Comparison of ENCODE assay signal across 23 mouse cellular contexts in genomic region chr2:164754800-164755199, GRCm38 (mm10). TPM values are rescaled to one million over a fixed set of nuclear protein-coding genes. Genes with fewer than 3 reads are reported as not detected.
DNase-seq lines count a peak whose midpoint lies in the region; ATAC-seq lines count a peak whose summit lies in the region.
"Had no signal": no experiment of that assay in that cellular context is flagged by ENCODE, and none has a peak within 500 bp of the region (broad histone marks: within the 10 kb centered on the region; RNA-seq: fewer than 3 reads in every experiment).

No protein-coding gene starts in this region.

- H3K9me3 ChIP-seq in heart, embryonic 10.5 days = no peaks in the 10 kb centered on the region
- H3K9me3 ChIP-seq in heart, embryonic 15.5 days (replicated peaks) = no peaks in the 10 kb centered on the region
- no peaks in the 10 kb centered on the region for H3K9me3 ChIP-seq in liver, embryonic 16.5 days (replicated peaks; ENCODE audit: control insufficient read depth, low read length)
- H3K9me3 ChIP-seq: forebrain, embryonic 15.5 days; hindbrain, embryonic 10.5 days; kidney, embryonic 15.5 days; limb, embryonic 12.5 days; midbrain, embryonic 10.5 days had no signal

- H3K27me3 ChIP-seq in heart, embryonic 10.5 days (ENCODE audit: insufficient read depth, poor library complexity, severe bottlenecking) = no peaks in the 10 kb centered on the region
- no peaks in the 10 kb centered on the region for H3K27me3 ChIP-seq in heart, embryonic 15.5 days
- no peaks in the 10 kb centered on the region for H3K27me3 ChIP-seq in liver, embryonic 16.5 days (ENCODE audit: control insufficient read depth, insufficient read depth, low read depth, low read length)
- H3K27me3 ChIP-seq: forebrain, embryonic 15.5 days; kidney, embryonic 15.5 days; limb, embryonic 12.5 days had no signal

- H3K4me2 ChIP-seq in heart, embryonic 15.5 days = 0 out of 2 replicates have a peak overlapping the region, but pooled peaks have one; percentile 4
- H3K4me2 ChIP-seq in liver, embryonic 16.5 days (ENCODE audit: low read depth, low read length) = no peak overlapping the region
- H3K4me2 ChIP-seq: forebrain, embryonic 15.5 days; kidney, embryonic 15.5 days; limb, embryonic 12.5 days; lung, embryonic 14.5 days had no signal

- peak overlapping the region; percentile 83 for H3K27ac ChIP-seq in heart, embryonic 10.5 days
- H3K27ac ChIP-seq in heart, embryonic 15.5 days = peak overlapping the region; percentile 87
- peak overlapping the region; percentile 35; the same call in 1 of the 2 replicates for H3K27ac ChIP-seq in liver, embryonic 16.5 days (ENCODE audit: low read length)
- H3K27ac ChIP-seq: forebrain, embryonic 15.5 days; hindbrain, embryonic 10.5 days; hindbrain, postnatal 0 days; kidney, embryonic 15.5 days; limb, embryonic 12.5 days; macrophage; midbrain, embryonic 10.5 days had no signal

- peak; percentile 82 for ATAC-seq in heart, embryonic 15.5 days (replicated peaks; ENCODE audit: insufficient number of reproducible peaks, insufficient read depth, low FRiP score, low read depth)
- no peak for ATAC-seq in liver, embryonic 16.5 days (ENCODE audit: low read depth)
- no peak for ATAC-seq in monocyte, adult 5-6 weeks (replicated peaks; ENCODE audit: insufficient number of reproducible peaks, low FRiP score, low TSS enrichment, poor library complexity, severe bottlenecking)
- ATAC-seq: forebrain, embryonic 15.5 days; hindbrain, postnatal 0 days; intestine, postnatal 0 days had no signal

- H3K4me1 ChIP-seq in heart, embryonic 10.5 days = peaks cover 26% of the 10 kb centered on the region
- H3K4me1 ChIP-seq in heart, embryonic 15.5 days (replicated peaks) = peaks cover 29% of the 10 kb centered on the region
- H3K4me1 ChIP-seq in liver, embryonic 16.5 days (ENCODE audit: control insufficient read depth, low read depth, low read length) = peaks cover 25% of the 10 kb centered on the region
- H3K4me1 ChIP-seq: forebrain, embryonic 15.5 days; hindbrain, embryonic 10.5 days; kidney, embryonic 15.5 days; limb, embryonic 12.5 days; midbrain, embryonic 10.5 days had no signal

- H3K4me3 ChIP-seq in heart, embryonic 10.5 days = peak overlapping the region; percentile 18; the same call in 1 of the 2 replicates
- no peak overlapping the region for H3K4me3 ChIP-seq in heart, embryonic 15.5 days
- H3K4me3 ChIP-seq in liver, embryonic 16.5 days (ENCODE audit: low read depth, low read length) = no peak overlapping the region
- H3K4me3 ChIP-seq: forebrain, embryonic 15.5 days; hindbrain, embryonic 10.5 days; kidney, embryonic 15.5 days; limb, embryonic 12.5 days; midbrain, embryonic 10.5 days had no signal

- intact Hi-C loops in heart, postnatal 36 days (cut with DNase I) = no loop called here

- DNase-seq in heart, adult 18-20 months = peak; percentile 51 to 71
- DNase-seq in heart, postnatal 36 days = no peak
- DNase-seq in heart, embryonic 10.5 days (ENCODE audit: low spot score) = no peak
- no peak for DNase-seq in layer of hippocampus, postnatal 10 days (ENCODE audit: low spot score in 2 of 2)
- DNase-seq: adrenal gland, adult 2 months; cerebellum, adult 9-11 months; kidney, postnatal 4 days; layer of hippocampus, adult 9-11 months; thymus, postnatal 14 days had no signal

- H3K9ac ChIP-seq in heart, embryonic 15.5 days = no peak overlapping the region
- no peak overlapping the region for H3K9ac ChIP-seq in liver, embryonic 16.5 days (ENCODE audit: low read depth, low read length)
- H3K9ac ChIP-seq: forebrain, embryonic 15.5 days; kidney, embryonic 15.5 days; limb, embryonic 12.5 days; lung, embryonic 14.5 days had no signal

- H3K36me3 ChIP-seq in heart, embryonic 10.5 days = peaks cover 97% of the 10 kb centered on the region
- peaks cover 90% of the 10 kb centered on the region for H3K36me3 ChIP-seq in heart, embryonic 15.5 days
- H3K36me3 ChIP-seq in liver, embryonic 16.5 days (ENCODE audit: control insufficient read depth, insufficient read depth) = peaks cover 79% of the 10 kb centered on the region

- WGBS in heart, embryonic 10.5 days = 61% methylated on average over 2 of the region's 2 CpGs
- 45% methylated on average over 2 of the region's 2 CpGs for WGBS in heart, embryonic 15.5 days
- WGBS in liver, embryonic 16.5 days (ENCODE audit: insufficient replicate concordance) = 84% methylated on average over 2 of the region's 2 CpGs

RNA-seq across cellular contexts. Expression of gene Dnttip1, which starts 9.0 kb away (rescaled TPM):
- total RNA-seq in heart, adult 18-20 months (2021) = 10 to 100 TPM; 22.0 to 28.8 TPM
- total RNA-seq in heart, postnatal 36 days (2021) = 10 to 100 TPM; 22.8 to 29.3 TPM
- polyA plus RNA-seq in heart, embryonic 10.5 days (2016; fragmentation: Nextera tagmentation; extraction: Ambion mirVana) = 60.3 and 76.6 TPM in 2 replicates
- polyA plus RNA-seq in heart, embryonic 15.5 days (2015; fragmentation: Nextera tagmentation; extraction: Ambion mirVana) = 51.0 and 51.4 TPM in 2 replicates
- 40.1 and 43.1 TPM in 2 replicates for polyA plus RNA-seq in liver, embryonic 16.5 days (2015; fragmentation: Nextera tagmentation; extraction: Ambion mirVana)
- 10 to 100 TPM; 41.9 to 46.0 TPM for total RNA-seq in layer of hippocampus, postnatal 10 days (2021)
- total RNA-seq in monocyte, adult 5-6 weeks (2017) = 18.2 to 23.6 TPM (median 20.1 TPM) in 3 replicates

RNA-seq across cellular contexts. Expression of gene Wfdc3, which starts 9.1 kb away (rescaled TPM):
- under 1 TPM; 0.25 to 0.62 TPM for total RNA-seq in heart, adult 18-20 months (2021)
- not detected for total RNA-seq in heart, postnatal 36 days (2021)
- polyA plus RNA-seq in heart, embryonic 10.5 days (2016; fragmentation: Nextera tagmentation; extraction: Ambion mirVana) = 0.43 and 0.49 TPM in 2 replicates
- 0.74 and 0.77 TPM in 2 replicates for polyA plus RNA-seq in heart, embryonic 15.5 days (2015; fragmentation: Nextera tagmentation; extraction: Ambion mirVana)
- polyA plus RNA-seq in liver, embryonic 16.5 days (2015; fragmentation: Nextera tagmentation; extraction: Ambion mirVana) = 1.5 and 1.7 TPM in 2 replicates
- total RNA-seq in layer of hippocampus, postnatal 10 days (2021) = 1 to 10 TPM in 1 of 2 experiments, under 1 TPM in 1; 0.87 to 1.4 TPM
- not detected in 3 replicates for total RNA-seq in monocyte, adult 5-6 weeks (2017)
- polyA plus RNA-seq: macrophage had no signal

RNA-seq across cellular contexts. Expression of gene Ube2c, which starts 14.9 kb away (rescaled TPM):
- total RNA-seq in heart, adult 18-20 months (2021) = 1 to 10 TPM in 1 of 2 experiments, under 1 TPM in 1; 0.80 to 2.4 TPM
- 1 to 10 TPM; 2.5 to 3.1 TPM for total RNA-seq in heart, postnatal 36 days (2021)
- 496 and 550 TPM in 2 replicates for polyA plus RNA-seq in heart, embryonic 10.5 days (2016; fragmentation: Nextera tagmentation; extraction: Ambion mirVana)
- polyA plus RNA-seq in heart, embryonic 15.5 days (2015; fragmentation: Nextera tagmentation; extraction: Ambion mirVana) = 377 and 382 TPM in 2 replicates
- 632 and 661 TPM in 2 replicates for polyA plus RNA-seq in liver, embryonic 16.5 days (2015; fragmentation: Nextera tagmentation; extraction: Ambion mirVana)
- total RNA-seq in layer of hippocampus, postnatal 10 days (2021) = 1 to 10 TPM; 6.9 to 8.3 TPM
- 2.7 to 5.1 TPM (median 3.5 TPM) in 3 replicates for total RNA-seq in monocyte, adult 5-6 weeks (2017)

RNA-seq across cellular contexts. Expression of gene Tnnc2, which starts 25.0 kb away (rescaled TPM):
- total RNA-seq in heart, adult 18-20 months (2021) = 1 to 10 TPM in 1 of 2 experiments, not detected in 1; 1.2 TPM
- not detected for total RNA-seq in heart, postnatal 36 days (2021)
- 0.67 TPM in 1 of 2 replicates, not detected in the other for polyA plus RNA-seq in heart, embryonic 10.5 days (2016; fragmentation: Nextera tagmentation; extraction: Ambion mirVana)
- 4.9 and 5.2 TPM in 2 replicates for polyA plus RNA-seq in heart, embryonic 15.5 days (2015; fragmentation: Nextera tagmentation; extraction: Ambion mirVana)
- 29.4 and 67.5 TPM in 2 replicates for polyA plus RNA-seq in liver, embryonic 16.5 days (2015; fragmentation: Nextera tagmentation; extraction: Ambion mirVana)
- total RNA-seq in layer of hippocampus, postnatal 10 days (2021) = not detected
- not detected in 3 replicates for total RNA-seq in monocyte, adult 5-6 weeks (2017)
- total RNA-seq: adrenal gland, adult 2 months; hindbrain, postnatal 0 days; midbrain, postnatal 0 days had no signal
- polyA plus RNA-seq: adrenal gland, adult 2 months; hindbrain, embryonic 10.5 days; lung, embryonic 14.5 days; macrophage; midbrain, embryonic 10.5 days; small intestine, adult 2 months had no signal

RNA-seq across cellular contexts. Expression of gene Snx21, which starts 30.8 kb away (rescaled TPM):
- total RNA-seq in heart, adult 18-20 months (2021) = 10 to 100 TPM; 23.9 to 25.6 TPM
- total RNA-seq in heart, postnatal 36 days (2021) = 10 to 100 TPM; 23.4 to 29.0 TPM
- polyA plus RNA-seq in heart, embryonic 10.5 days (2016; fragmentation: Nextera tagmentation; extraction: Ambion mirVana) = 19.1 and 29.5 TPM in 2 replicates
- 42.5 and 43.4 TPM in 2 replicates for polyA plus RNA-seq in heart, embryonic 15.5 days (2015; fragmentation: Nextera tagmentation; extraction: Ambion mirVana)
- polyA plus RNA-seq in liver, embryonic 16.5 days (2015; fragmentation: Nextera tagmentation; extraction: Ambion mirVana) = 9.4 and 12.1 TPM in 2 replicates
- total RNA-seq in layer of hippocampus, postnatal 10 days (2021) = 10 to 100 TPM; 41.3 to 43.6 TPM
- 2.9 to 6.0 TPM (median 5.5 TPM) in 3 replicates for total RNA-seq in monocyte, adult 5-6 weeks (2017)

Comparison
In these comparisons a context has a peak if more than half of its experiments do, and no peak if none do; other contexts are left out.
1. DNase-seq: peak in heart, adult 18-20 months (2 of 2); none in heart, postnatal 36 days (0 of 2), heart, embryonic 10.5 days (single experiment) and layer of hippocampus, postnatal 10 days (0 of 2).
2. H3K27ac ChIP-seq: peak in every context shown above with its lines; median percentile 87 in heart, embryonic 15.5 days; 83 in heart, embryonic 10.5 days; 35 in liver, embryonic 16.5 days.